Mouse (Mus musculus): Measurements from ENCODE around the gene 4930519G04Rik. TPM values are rescaled to one million over a fixed set of nuclear protein-coding genes. Genes with fewer than 3 reads are reported as not detected.
"Not testable (repeated sequence)": the region's sequence is repeated elsewhere in the genome, so short reads cannot be mapped to it uniquely, and the experiment has no call there.

4930519G04Rik gene
- polyA plus RNA-seq, 1 experiment = 68.8 TPM

GRCm38 (mm10) chr5:114865279-114865678 lies 11.8 kb downstream of the 4930519G04Rik start:
- Histone ChIP-seq H3K27ac (ENCODE audit: control insufficient read depth, insufficient read depth, low read depth, low read length) (peak overlapping the region; percentile 73), H3K27me3 (ENCODE audit: control insufficient read depth, insufficient read depth, low read length) (no peaks in the 10 kb centered on the region), H3K4me3 (ENCODE audit: control insufficient read depth, low read depth, low read length) (peak overlapping the region; percentile 80), H3K36me3 (ENCODE audit: control insufficient read depth, insufficient read depth, low read length) (no peaks in the 10 kb centered on the region), H3K4me1 (ENCODE audit: control insufficient read depth, insufficient read depth, low read length) (peaks cover 5% of the 10 kb centered on the region)
- no peak for TF ChIP-seq CTCF (IDR thresholded peaks at IDR 0.05; ENCODE audit: control insufficient read depth, insufficient read depth, insufficient replicate concordance, low read depth, low read length)
- TF ChIP-seq POLR2A (IDR thresholded peaks at IDR 0.05; ENCODE audit: control insufficient read depth, low read depth, low read length) = peak; percentile 92; the same call in 1 of the 2 replicates

GRCm38 (mm10) chr5:114875858-114876257 lies 22.4 kb downstream of the 4930519G04Rik start:
- Histone ChIP-seq H3K36me3 (ENCODE audit: control insufficient read depth, insufficient read depth, low read length) (no peaks in the 10 kb centered on the region), H3K27me3 (ENCODE audit: control insufficient read depth, insufficient read depth, low read length) (no peaks in the 10 kb centered on the region), H3K27ac (ENCODE audit: control insufficient read depth, insufficient read depth, low read depth, low read length) (no peak overlapping the region), H3K4me3 (ENCODE audit: control insufficient read depth, low read depth, low read length) (no peak overlapping the region), H3K4me1 (ENCODE audit: control insufficient read depth, insufficient read depth, low read length) (no peaks in the 10 kb centered on the region)
- TF ChIP-seq CTCF (IDR thresholded peaks at IDR 0.05; ENCODE audit: control insufficient read depth, insufficient read depth, insufficient replicate concordance, low read depth, low read length) = no peak; the same call in 1 of the 2 replicates
- no peak for TF ChIP-seq POLR2A (IDR thresholded peaks at IDR 0.05; ENCODE audit: control insufficient read depth, low read depth, low read length)

- Histone ChIP-seq H3K27ac (ENCODE audit: control insufficient read depth, insufficient read depth, low read depth, low read length) (no peak overlapping the region), H3K27me3 (ENCODE audit: control insufficient read depth, insufficient read depth, low read length) (no peaks in the 10 kb centered on the region), H3K4me1 (ENCODE audit: control insufficient read depth, insufficient read depth, low read length) (no peaks in the 10 kb centered on the region), H3K36me3 (ENCODE audit: control insufficient read depth, insufficient read depth, low read length) (no peaks in the 10 kb centered on the region), H3K4me3 (ENCODE audit: control insufficient read depth, low read depth, low read length) (no peak overlapping the region)
- TF ChIP-seq CTCF (IDR thresholded peaks at IDR 0.05; ENCODE audit: control insufficient read depth, insufficient read depth, insufficient replicate concordance, low read depth, low read length) (no peak), POLR2A (IDR thresholded peaks at IDR 0.05; ENCODE audit: control insufficient read depth, low read depth, low read length) (no peak)
Observed at GRCm38 (mm10) chr5:114876331-114876730, 22.9 kb downstream of the 4930519G04Rik start.

- TF ChIP-seq POLR2A (IDR thresholded peaks at IDR 0.05; ENCODE audit: control insufficient read depth, low read depth, low read length) = no peak
- H3K36me3 ChIP-seq (ENCODE audit: control insufficient read depth, insufficient read depth, low read length) = no peaks in the 10 kb centered on the region
- no peaks in the 10 kb centered on the region for H3K27me3 ChIP-seq (ENCODE audit: control insufficient read depth, insufficient read depth, low read length)
- H3K4me3 ChIP-seq (ENCODE audit: control insufficient read depth, low read depth, low read length) = no peak overlapping the region
- no peak overlapping the region for H3K27ac ChIP-seq (ENCODE audit: control insufficient read depth, insufficient read depth, low read depth, low read length)
- H3K4me1 ChIP-seq (ENCODE audit: control insufficient read depth, insufficient read depth, low read length) = no peaks in the 10 kb centered on the region
Observed at GRCm38 (mm10) chr5:114877487-114877886, 24.0 kb downstream of the 4930519G04Rik start.

GRCm38 (mm10) chr5:114879399-114879798 lies 25.9 kb downstream of the 4930519G04Rik start:
- H3K27me3 ChIP-seq (ENCODE audit: control insufficient read depth, insufficient read depth, low read length) = no peaks in the 10 kb centered on the region
- no peak for TF ChIP-seq CTCF (IDR thresholded peaks at IDR 0.05; ENCODE audit: control insufficient read depth, insufficient read depth, insufficient replicate concordance, low read depth, low read length)
- no peak for TF ChIP-seq POLR2A (IDR thresholded peaks at IDR 0.05; ENCODE audit: control insufficient read depth, low read depth, low read length)
- H3K4me1 ChIP-seq (ENCODE audit: control insufficient read depth, insufficient read depth, low read length) = no peaks in the 10 kb centered on the region; the same call in 1 of the 2 replicates
- H3K27ac ChIP-seq (ENCODE audit: control insufficient read depth, insufficient read depth, low read depth, low read length) = no peak overlapping the region
- H3K36me3 ChIP-seq (ENCODE audit: control insufficient read depth, insufficient read depth, low read length) = no peaks in the 10 kb centered on the region
- H3K4me3 ChIP-seq (ENCODE audit: control insufficient read depth, low read depth, low read length) = no peak overlapping the region

- not testable (repeated sequence) for H3K4me1 ChIP-seq (ENCODE audit: control insufficient read depth, insufficient read depth, low read length); H3K36me3 ChIP-seq (ENCODE audit: control insufficient read depth, insufficient read depth, low read length); H3K27ac ChIP-seq (ENCODE audit: control insufficient read depth, insufficient read depth, low read depth, low read length); H3K27me3 ChIP-seq (ENCODE audit: control insufficient read depth, insufficient read depth, low read length); H3K4me3 ChIP-seq (ENCODE audit: control insufficient read depth, low read depth, low read length)
Observed at GRCm38 (mm10) chr5:114882319-114882718, 28.9 kb downstream of the 4930519G04Rik start.

- H3K4me3 ChIP-seq (ENCODE audit: control insufficient read depth, low read depth, low read length) = no peak overlapping the region
- no peak overlapping the region for H3K27ac ChIP-seq (ENCODE audit: control insufficient read depth, insufficient read depth, low read depth, low read length)
- TF ChIP-seq CTCF (IDR thresholded peaks at IDR 0.05; ENCODE audit: control insufficient read depth, insufficient read depth, insufficient replicate concordance, low read depth, low read length) (no peak), POLR2A (IDR thresholded peaks at IDR 0.05; ENCODE audit: control insufficient read depth, low read depth, low read length) (no peak)
- H3K36me3 ChIP-seq (ENCODE audit: control insufficient read depth, insufficient read depth, low read length) = no peaks in the 10 kb centered on the region
- no peaks in the 10 kb centered on the region for H3K27me3 ChIP-seq (ENCODE audit: control insufficient read depth, insufficient read depth, low read length)
- H3K4me1 ChIP-seq (ENCODE audit: control insufficient read depth, insufficient read depth, low read length) = no peaks in the 10 kb centered on the region; the same call in 1 of the 2 replicates
Observed at GRCm38 (mm10) chr5:114883022-114883421, 29.6 kb downstream of the 4930519G04Rik start.

GRCm38 (mm10) chr5:114886801-114887200 lies 33.3 kb downstream of the 4930519G04Rik start:
- H3K27me3 ChIP-seq (ENCODE audit: control insufficient read depth, insufficient read depth, low read length) = no peaks in the 10 kb centered on the region
- TF ChIP-seq POLR2A (IDR thresholded peaks at IDR 0.05; ENCODE audit: control insufficient read depth, low read depth, low read length) = no peak
- TF ChIP-seq CTCF (IDR thresholded peaks at IDR 0.05; ENCODE audit: control insufficient read depth, insufficient read depth, insufficient replicate concordance, low read depth, low read length) = no peak
- H3K36me3 ChIP-seq (ENCODE audit: control insufficient read depth, insufficient read depth, low read length) = no peaks in the 10 kb centered on the region
- H3K27ac ChIP-seq (ENCODE audit: control insufficient read depth, insufficient read depth, low read depth, low read length) = no peak overlapping the region
- H3K4me1 ChIP-seq (ENCODE audit: control insufficient read depth, insufficient read depth, low read length) = no peaks in the 10 kb centered on the region; the same call in 1 of the 2 replicates
- H3K4me3 ChIP-seq (ENCODE audit: control insufficient read depth, low read depth, low read length) = no peak overlapping the region
